Mouse (Mus musculus): Measurements from ENCODE around the gene Mpp3.

- TF ChIP-seq POLR2AphosphoS5 (IDR thresholded peaks at IDR 0.05; ENCODE audit: insufficient replicate concordance, low read depth, low read length), result no peak
- no peak for TF ChIP-seq CTCF (IDR thresholded peaks at IDR 0.05; ENCODE audit: low read depth, low read length)
- no peak for TF ChIP-seq GATA1 (IDR thresholded peaks at IDR 0.05; ENCODE audit: borderline replicate concordance, low read length)
Measured at GRCm38 (mm10) chr11:102063076-102063475, 34.8 kb upstream of the Mpp3 start.
